Mouse (Mus musculus) bone marrow, adult 2 months (tissue): Measurements from ENCODE around the gene Ino80b.

Experiments used
- CTCF ChIP-seq: fragments of 200-500 bp; IDR thresholded peaks from 2 replicates; pipeline ENCODE4 v1.5.1; 2011; ENCODE audit warnings: low read length, control low read depth; ENCODE audit not compliant: control insufficient read depth, insufficient read depth
- POLR2A ChIP-seq: fragments of 200-500 bp; IDR thresholded peaks from 2 replicates; pipeline ENCODE4 v1.6.1; 2011; ENCODE audit warnings: low read depth, mild to moderate bottlenecking, control low read depth, low read length, borderline replicate concordance; ENCODE audit not compliant: control insufficient read depth

DNA sequence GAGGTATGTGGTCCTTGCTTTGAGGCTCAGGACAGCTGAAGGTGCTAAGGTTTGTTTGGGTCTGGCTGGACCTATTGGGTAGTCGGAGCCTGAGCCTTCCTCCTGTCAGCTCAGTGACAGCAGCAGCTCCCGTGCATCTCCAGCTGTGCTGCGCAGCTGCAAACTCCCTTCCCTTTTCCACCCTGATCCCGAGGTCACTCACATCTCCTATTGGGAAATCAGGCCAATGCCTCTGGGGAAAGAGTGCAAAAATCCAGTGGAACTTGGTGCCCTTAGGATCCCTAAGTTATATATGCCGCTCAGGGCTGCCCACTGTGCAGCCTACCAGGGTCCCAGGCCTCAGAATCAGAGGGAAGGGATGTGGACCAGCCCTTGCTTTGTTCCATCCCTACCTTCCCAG lies 41.7 kb downstream of the Ino80b start:
- TF ChIP-seq POLR2A (no peak), CTCF (no peak)
